Mouse (Mus musculus) gonadal fat pad, adult 2 months (tissue): ENCODE results near the gene Clpb. TPM values are rescaled to one million over a fixed set of nuclear protein-coding genes. Genes with fewer than 3 reads are reported as not detected.

Experiments
- DNase-seq: peaks from one replicate; pipeline ENCODE4 v3.0.0-alpha.2; 2012; ENCODE audit warnings: low read depth
- polyA plus RNA-seq: library from polyadenylated mRNA; depleted of rRNA; stranded (reverse); fragments of >200 nt; gene quantifications from 2 replicates; pipeline ENCODE4 v1.2.3, GENCODE M21; 2012

The Clpb gene
- polyA plus RNA-seq, 1 experiment: 43.0 TPM

DNA sequence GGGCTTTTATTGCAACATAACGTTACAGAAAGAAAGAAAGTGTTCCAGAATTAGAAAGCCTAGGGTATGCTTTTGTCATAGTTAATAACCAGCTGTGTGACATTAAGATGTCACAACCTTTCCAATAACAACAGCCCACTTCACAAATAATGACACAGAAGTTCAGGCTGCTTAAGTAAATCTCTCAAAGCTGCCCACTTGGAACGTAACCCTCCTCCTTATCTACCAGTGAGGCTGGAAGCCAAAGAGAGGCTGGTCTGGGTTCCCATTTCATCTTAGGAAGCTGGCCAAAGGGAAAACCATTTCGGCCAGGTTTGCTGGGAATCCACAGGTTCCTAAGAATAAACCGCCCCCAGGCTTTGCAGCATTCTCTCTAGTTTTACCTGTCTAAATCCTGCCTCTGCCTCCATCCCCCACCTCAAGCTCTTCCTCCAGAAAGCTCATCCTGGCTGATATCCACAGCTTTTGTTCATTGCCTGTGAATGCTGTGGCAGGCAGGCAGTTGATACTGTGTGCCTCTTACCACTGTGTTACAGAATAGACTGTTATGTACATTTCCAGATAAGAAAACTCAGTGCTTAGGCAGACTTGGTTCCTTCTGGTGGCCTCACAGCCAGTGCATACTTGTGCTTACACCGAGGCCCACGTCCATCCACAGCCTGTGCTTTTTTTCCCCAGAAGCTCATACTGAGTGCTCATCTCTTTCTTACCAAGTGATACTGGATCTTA is 12.8 kb downstream of the Clpb start:
- no peak for DNase-seq

- no peak for DNase-seq
Observed at GRCm38 (mm10) chr7:101676762-101677308, 13.4 kb downstream of the Clpb start.

DNA sequence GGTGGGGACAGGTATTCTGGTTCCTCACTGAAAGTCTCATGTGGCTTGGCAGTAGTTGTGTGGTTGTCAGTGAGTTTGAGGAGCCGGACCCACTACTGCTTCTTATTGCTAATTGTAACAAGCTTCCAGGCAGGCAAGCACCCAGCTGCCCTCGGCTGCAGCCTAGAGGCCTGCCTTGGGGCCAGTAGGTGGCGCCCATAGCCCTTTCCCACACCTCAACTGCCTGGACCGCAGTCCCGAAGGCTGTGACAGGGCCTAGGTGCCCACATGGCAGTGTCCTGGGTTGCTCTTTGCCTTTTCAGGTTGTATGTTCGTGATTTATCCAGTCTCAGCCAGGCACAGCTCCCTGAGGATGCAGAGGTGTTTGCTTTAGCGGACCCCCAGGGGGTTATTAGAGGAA is 16.2 kb downstream of the Clpb start:
- no peak for DNase-seq

DNA sequence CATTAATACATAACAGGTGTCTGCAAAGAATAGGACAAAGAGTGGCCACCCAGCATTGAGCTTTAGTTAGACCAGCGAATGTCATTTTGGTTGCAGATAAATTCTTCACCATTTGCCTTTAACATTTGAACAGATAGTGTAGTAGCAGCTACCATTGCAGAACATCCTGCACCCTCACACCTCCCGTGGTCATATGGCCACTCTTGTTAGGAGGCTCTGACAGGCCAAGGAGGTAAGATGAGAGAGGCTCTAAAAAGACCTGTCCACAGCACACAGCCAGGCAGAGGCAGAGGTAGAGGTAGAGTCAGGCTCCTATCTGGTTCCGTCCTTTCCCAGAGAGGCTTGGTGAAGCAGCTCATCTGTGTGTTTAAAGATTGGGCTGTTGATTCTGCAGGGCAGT is 17.5 kb downstream of the Clpb start:
- DNase-seq: no peak

GRCm38 (mm10) chr7:101681565-101682071 is 18.2 kb downstream of the Clpb start:
- no peak for DNase-seq

- no peak for DNase-seq
Observed at GRCm38 (mm10) chr7:101682886-101683285, 19.5 kb downstream of the Clpb start.

GRCm38 (mm10) chr7:101683976-101684630 is 20.7 kb downstream of the Clpb start:
- DNase-seq: no peak

- DNase-seq: no peak
Observed at GRCm38 (mm10) chr7:101684671-101685070, 21.2 kb downstream of the Clpb start.

- no peak for DNase-seq
Observed at GRCm38 (mm10) chr7:101687144-101687543, 23.7 kb downstream of the Clpb start.

GRCm38 (mm10) chr7:101690471-101690870 is 27.0 kb downstream of the Clpb start:
- DNase-seq: no peak

- DNase-seq: no peak
Observed at GRCm38 (mm10) chr7:101691863-101692262, 28.4 kb downstream of the Clpb start.

DNA sequence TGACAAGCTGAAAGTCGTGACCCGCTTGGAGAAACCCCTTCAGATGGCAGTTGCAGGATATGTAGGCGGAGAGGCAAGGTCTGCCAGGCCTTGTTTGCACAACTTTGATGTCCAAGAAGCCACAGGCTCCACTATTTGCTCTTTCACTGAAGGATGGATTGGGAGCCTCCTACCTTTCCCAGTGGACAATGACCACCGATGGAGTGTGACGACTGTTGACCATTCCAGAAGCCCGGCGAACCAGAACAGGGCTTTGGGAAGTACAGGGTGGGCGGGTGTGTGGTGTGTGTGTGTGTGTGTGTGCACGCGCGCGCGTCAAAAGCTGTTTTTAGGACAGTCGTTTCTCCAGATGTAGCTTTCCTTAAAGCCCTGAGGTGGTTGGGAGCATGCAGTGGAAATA is 29.0 kb downstream of the Clpb start:
- no peak for DNase-seq

GRCm38 (mm10) chr7:101695483-101695882 is 32.0 kb downstream of the Clpb start:
- no peak for DNase-seq

- no peak for DNase-seq
Observed at GRCm38 (mm10) chr7:101696931-101697723, 33.7 kb downstream of the Clpb start.

GRCm38 (mm10) chr7:101700296-101700695 is 36.9 kb downstream of the Clpb start:
- DNase-seq: no peak

- DNase-seq: no peak
Observed at GRCm38 (mm10) chr7:101702706-101703105, 39.3 kb downstream of the Clpb start.

GRCm38 (mm10) chr7:101709586-101709985 is 46.2 kb downstream of the Clpb start:
- no peak for DNase-seq

DNA sequence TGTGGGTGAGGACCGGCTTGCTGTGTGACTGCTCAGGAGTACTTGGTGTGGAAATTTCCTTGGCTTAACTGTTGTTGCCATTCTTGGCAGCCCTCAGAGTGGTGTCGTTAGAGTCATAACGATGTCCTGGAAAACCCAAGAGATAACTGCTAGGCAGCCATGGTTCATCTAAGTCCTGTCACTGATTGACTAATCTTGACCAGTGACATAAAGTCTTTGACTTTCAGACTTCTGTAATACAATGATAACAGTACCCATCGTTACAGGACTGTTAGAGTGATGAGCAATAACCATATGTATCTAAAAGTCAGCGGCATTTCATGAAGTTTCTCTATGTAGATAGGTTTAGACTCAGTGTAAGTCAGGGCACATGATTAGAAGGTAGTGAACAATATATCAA is 46.8 kb downstream of the Clpb start:
- no peak for DNase-seq

- no peak for DNase-seq
Observed at GRCm38 (mm10) chr7:101713828-101714400, 50.5 kb downstream of the Clpb start.

- DNase-seq: no peak
Observed at GRCm38 (mm10) chr7:101715041-101715551, 51.7 kb downstream of the Clpb start.

- DNase-seq: no peak
Observed at GRCm38 (mm10) chr7:101720356-101720755, 56.9 kb downstream of the Clpb start.

DNA sequence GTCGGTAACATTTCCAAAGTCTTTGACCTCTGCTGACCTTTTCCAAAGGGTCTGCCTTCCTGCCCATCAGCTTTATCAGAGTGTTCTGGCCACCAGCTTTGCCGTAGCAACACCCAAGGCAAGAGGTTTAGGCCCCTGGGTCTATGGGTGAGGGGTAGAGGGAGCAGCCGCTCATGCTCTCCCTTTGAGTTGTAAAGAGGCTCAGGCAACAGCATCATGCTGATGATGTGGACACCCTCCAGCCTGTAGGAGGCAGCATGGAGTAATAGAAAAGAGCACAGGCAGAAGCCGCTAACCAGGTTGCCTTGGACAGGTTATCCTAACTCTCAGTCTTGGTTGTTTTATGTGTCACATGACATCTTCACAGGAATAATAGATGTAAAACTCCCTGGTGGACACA is 61.6 kb downstream of the Clpb start:
- DNase-seq: no peak
